Mouse (Mus musculus): ENCODE data around the gene Gm34653.

Gene Gm34653

DNA sequence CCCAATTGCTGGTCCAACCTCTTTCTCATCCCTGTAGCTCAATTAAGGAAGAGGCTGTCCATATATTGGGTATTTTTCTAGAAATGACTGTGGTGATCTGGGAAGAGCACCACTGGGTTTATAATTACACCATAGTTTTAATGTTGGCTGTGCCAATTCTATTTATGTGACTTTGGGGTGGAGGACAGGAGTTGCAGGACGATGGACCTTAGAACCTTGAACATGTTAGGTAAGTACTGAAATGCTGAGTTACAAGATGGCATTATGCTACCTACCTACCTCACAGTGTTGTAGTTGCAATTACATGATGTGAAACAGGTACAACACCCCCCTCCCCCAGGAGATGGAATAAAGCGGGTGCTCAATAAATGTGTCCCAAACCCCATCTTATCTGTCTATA, 50.0 kb downstream of the Gm34653 start:
- no peak for DNase-seq (ENCODE audit: inconsistent age in 2 of 2, low spot score in 1 of 2)

DNA sequence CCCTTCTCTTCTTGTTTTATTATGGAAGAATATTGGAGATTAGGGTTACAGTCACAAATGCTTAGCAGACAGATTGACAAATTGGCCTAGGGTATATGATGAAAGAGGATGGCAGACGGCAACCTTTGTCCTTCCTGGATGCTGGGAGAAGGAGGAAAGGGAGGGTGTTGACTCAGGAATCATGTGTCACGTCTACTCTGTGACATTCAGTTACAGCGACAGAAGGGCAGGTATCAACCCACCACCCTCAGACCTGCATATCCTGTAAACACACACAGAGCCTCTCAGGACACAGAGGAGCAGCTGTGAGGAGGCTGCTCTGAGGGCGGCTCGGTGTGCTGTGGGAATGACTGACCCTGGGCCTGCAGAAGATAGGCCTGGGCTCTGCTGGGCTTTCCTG, 50.4 kb downstream of the Gm34653 start:
- DNase-seq (ENCODE audit: inconsistent age in 2 of 2, low spot score in 1 of 2) = no peak

DNA sequence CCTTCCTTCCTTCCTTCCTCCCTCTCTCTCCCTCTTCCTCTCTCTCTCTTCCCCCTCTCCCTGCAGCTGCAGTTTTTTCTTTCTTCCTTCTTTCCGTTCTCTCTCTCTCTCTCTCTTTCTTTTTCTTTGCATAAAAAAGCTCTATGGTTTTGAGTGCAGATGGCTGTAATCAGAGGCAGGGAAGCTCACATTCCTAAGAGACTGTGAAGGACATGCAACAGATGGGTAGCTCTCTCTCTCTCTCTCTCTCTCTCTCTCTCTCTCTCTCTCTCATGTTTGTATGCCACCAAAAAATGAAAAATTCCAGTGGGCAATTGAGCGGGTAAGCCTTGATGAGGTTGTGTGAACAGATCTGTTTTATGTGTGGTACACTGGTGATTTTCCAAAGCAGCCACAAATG, 51.4 kb downstream of the Gm34653 start:
- DNase-seq (ENCODE audit: inconsistent age in 2 of 2, low spot score in 1 of 2) = no peak

Measured in adrenal gland, adult (tissue).